Mouse (Mus musculus) hindbrain, embryonic 16.5 days (tissue): ENCODE measurements around the gene Mr1. TPM values are rescaled to one million over a fixed set of nuclear protein-coding genes. Genes with fewer than 3 reads are reported as not detected.

Source experiments
- ATAC-seq: fragments of 200-750 bp; cut with Nextera tagmentation; 2 replicates; pipeline ENCODE4 v1.8.0; 2017; ENCODE audit warnings: moderate TSS enrichment, moderate library complexity
- H3K27ac ChIP-seq: fragments of 300-500 bp; sonication (generic); 2 replicates; pipeline ENCODE4 v1.5.1; 2014; ENCODE audit warnings: low read depth, mild to moderate bottlenecking, control low read depth, low read length, moderate library complexity
- H3K27me3 ChIP-seq: fragments of 300-500 bp; sonication (generic); replicated peaks from 2 replicates; pipeline ENCODE4 v1.6.1; 2014; ENCODE audit warnings: low read length; ENCODE audit not compliant: control insufficient read depth, insufficient read depth
- H3K36me3 ChIP-seq: fragments of 300-500 bp; sonication (generic); 2 replicates; pipeline ENCODE4 v1.6.1; 2014; ENCODE audit warnings: mild to moderate bottlenecking, low read length, moderate library complexity, mixed read lengths; ENCODE audit not compliant: control insufficient read depth, insufficient read depth
- H3K4me1 ChIP-seq: fragments of 300-500 bp; sonication (generic); 2 replicates; pipeline ENCODE4 v1.6.1; 2014; ENCODE audit warnings: low read depth, low read length; ENCODE audit not compliant: control insufficient read depth, insufficient read depth
- H3K4me2 ChIP-seq: fragments of 300-500 bp; sonication (generic); 2 replicates; pipeline ENCODE4 v1.6.1; 2014; ENCODE audit warnings: mild to moderate bottlenecking, low read length, control low read depth, moderate library complexity
- H3K4me3 ChIP-seq: fragments of 300-500 bp; sonication (generic); 2 replicates; pipeline ENCODE4 v1.5.1; 2014; ENCODE audit warnings: mild to moderate bottlenecking, low read length, control low read depth, moderate library complexity
- H3K9ac ChIP-seq: fragments of 300-500 bp; sonication (generic); 2 replicates; pipeline ENCODE4 v1.6.1; 2014; ENCODE audit warnings: low read depth, mild to moderate bottlenecking, control low read depth, low read length, moderate library complexity
- H3K9me3 ChIP-seq: fragments of 300-500 bp; sonication (generic); 2 replicates; pipeline ENCODE4 v1.6.1; 2014; ENCODE audit warnings: mild to moderate bottlenecking, low read length, moderate library complexity; ENCODE audit not compliant: control insufficient read depth
- WGBS: fragments of 180-500 bp; shearing (Covaris S2); extraction: QIAGEN DNeasy Blood & Tissue Kit; methylation state at CpG from one replicate; pipeline ENCODE4 v1.1.7; 2014; 5-methylcytosine and 5-hydroxymethylcytosine counted together
- polyA plus RNA-seq: library from polyadenylated mRNA; unstranded; fragments of >200 nt; fragmentation: Nextera tagmentation; extraction: Ambion mirVana; gene quantifications from 2 replicates; pipeline ENCODE4 v1.2.1, GENCODE M21; 2015

Gene Mr1
- polyA plus RNA-seq, 1 experiment from 2014 or later, result 2.1 TPM

DNA sequence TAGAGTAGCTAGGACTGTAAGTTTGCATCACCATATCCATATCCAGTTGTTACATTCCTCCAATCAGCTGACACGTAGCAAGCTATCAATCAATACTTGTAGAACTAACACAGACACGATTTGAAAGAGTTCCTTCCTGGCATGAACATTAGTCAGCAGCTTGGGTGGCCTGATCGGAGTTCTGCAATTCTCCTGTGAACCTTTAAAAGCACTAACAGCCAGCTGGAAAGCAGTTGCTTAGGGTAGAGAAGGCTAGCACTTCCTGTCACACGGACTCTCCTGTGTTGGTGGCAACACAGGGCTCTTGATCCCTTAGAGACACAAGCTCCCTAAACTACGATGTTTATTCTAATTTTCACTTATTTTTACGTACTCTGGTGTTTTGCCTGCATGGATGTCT is 994 bp downstream of the Mr1 start:
- ATAC-seq, result no peak
- 68% methylated on average over 6 of the region's 6 CpGs for whole genome bisulfite sequencing
- H3K27ac ChIP-seq, result no peak overlapping the region
- no peaks in the 10 kb centered on the region for H3K9me3 ChIP-seq
- no peak overlapping the region for H3K4me3 ChIP-seq
- H3K27me3 ChIP-seq, result no peaks in the 10 kb centered on the region
- no peaks in the 10 kb centered on the region for H3K4me1 ChIP-seq
- no peaks in the 10 kb centered on the region for H3K36me3 ChIP-seq
- H3K4me2 ChIP-seq, result no peak overlapping the region; the same call in 1 of the 2 replicates
- no peak overlapping the region for H3K9ac ChIP-seq

DNA sequence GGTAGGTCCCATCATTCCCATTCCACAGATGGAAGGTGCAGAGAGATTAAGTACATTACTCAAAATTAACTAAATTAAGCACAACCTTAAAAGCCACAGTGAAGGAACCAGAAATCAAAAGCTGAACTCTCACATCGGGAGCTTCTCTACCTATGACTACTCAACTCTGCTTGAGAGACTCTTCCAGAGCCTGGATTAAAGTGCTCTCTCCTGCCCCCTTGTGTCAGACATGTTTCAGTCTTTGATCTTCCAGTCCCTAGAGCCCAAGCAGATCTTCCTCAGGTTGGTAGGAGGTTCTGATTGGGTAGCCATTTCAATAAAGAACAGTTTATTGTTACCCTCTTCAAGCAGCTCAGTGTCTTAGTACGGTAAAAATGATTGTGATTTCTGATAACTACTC is 6.5 kb downstream of the Mr1 start:
- Histone ChIP-seq H3K4me3 (no peak overlapping the region), H3K27ac (no peak overlapping the region), H3K36me3 (no peaks in the 10 kb centered on the region), H3K4me2 (no peak overlapping the region), H3K27me3 (no peaks in the 10 kb centered on the region), H3K4me1 (no peaks in the 10 kb centered on the region), H3K9ac (no peak overlapping the region), H3K9me3 (no peaks in the 10 kb centered on the region)
- no peak for ATAC-seq
- WGBS, result 73% methylated on average over 2 of the region's 2 CpGs

DNA sequence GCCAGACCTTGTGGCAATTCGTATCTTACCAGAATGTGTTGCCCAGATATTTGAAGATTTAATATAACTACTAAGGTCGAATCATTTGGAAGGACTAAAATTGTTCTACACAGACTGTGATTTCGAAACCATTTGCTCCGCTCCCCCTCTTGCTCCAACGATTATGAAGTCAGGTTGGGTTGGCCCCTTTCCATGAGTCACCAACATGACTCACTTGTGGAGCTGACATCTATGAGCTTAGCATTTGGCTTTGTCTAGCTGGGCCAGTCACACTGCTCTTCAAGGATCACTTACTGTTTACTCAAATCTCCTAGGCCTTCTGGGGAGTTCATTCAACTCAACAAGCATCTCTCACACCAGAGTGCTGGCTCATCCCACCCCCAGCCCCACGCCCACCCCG is 7.8 kb downstream of the Mr1 start:
- no peaks in the 10 kb centered on the region for H3K27me3 ChIP-seq
- H3K4me1 ChIP-seq, result no peaks in the 10 kb centered on the region
- H3K36me3 ChIP-seq, result no peaks in the 10 kb centered on the region
- H3K9me3 ChIP-seq, result no peaks in the 10 kb centered on the region
- no peak overlapping the region for H3K4me3 ChIP-seq
- no peak overlapping the region for H3K9ac ChIP-seq
- WGBS, result 93% methylated on average over 7 of the region's 7 CpGs
- no peak overlapping the region for H3K4me2 ChIP-seq
- no peak for ATAC-seq
- no peak overlapping the region for H3K27ac ChIP-seq

GRCm38 (mm10) chr1:155134866-155135265 is 11.7 kb downstream of the Mr1 start:
- Histone ChIP-seq H3K9ac (no peak overlapping the region), H3K9me3 (no peaks in the 10 kb centered on the region), H3K4me2 (no peak overlapping the region), H3K4me1 (no peaks in the 10 kb centered on the region), H3K27ac (no peak overlapping the region), H3K36me3 (no peaks in the 10 kb centered on the region), H3K4me3 (no peak overlapping the region), H3K27me3 (no peaks in the 10 kb centered on the region)
- no peak for ATAC-seq
- 79% methylated on average over 8 of the region's 8 CpGs for WGBS

GRCm38 (mm10) chr1:155127429-155127934 is 19.1 kb downstream of the Mr1 start:
- 84% methylated on average over 5 of the region's 5 CpGs for WGBS
- Histone ChIP-seq H3K4me2 (no peak overlapping the region), H3K9ac (no peak overlapping the region), H3K4me3 (no peak overlapping the region), H3K9me3 (no peaks in the 10 kb centered on the region), H3K27ac (no peak overlapping the region), H3K4me1 (no peaks in the 10 kb centered on the region), H3K36me3 (no peaks in the 10 kb centered on the region), H3K27me3 (no peaks in the 10 kb centered on the region)
- no peak for ATAC-seq

DNA sequence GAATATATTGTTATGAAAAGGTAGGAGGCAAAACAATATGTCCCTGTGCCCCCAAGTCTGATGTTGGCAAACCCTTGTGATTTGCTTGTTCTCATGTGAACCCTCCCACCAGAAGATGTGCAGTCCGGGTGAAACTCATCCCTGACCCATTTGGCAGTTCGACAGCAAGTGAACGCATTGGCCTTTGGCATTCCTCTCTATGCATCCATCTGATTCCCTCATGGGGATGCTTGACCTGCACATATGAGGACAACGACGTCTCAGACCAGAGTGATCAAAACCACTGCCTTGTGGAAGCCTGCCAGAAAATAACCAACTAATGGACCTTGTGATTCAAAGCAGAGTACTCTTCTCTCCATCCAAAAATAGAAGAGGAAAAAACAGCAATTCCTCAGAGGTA is 19.9 kb downstream of the Mr1 start:
- no peak overlapping the region for H3K9ac ChIP-seq
- ATAC-seq, result no peak
- H3K4me1 ChIP-seq, result no peaks in the 10 kb centered on the region
- no peak overlapping the region for H3K27ac ChIP-seq
- no peaks in the 10 kb centered on the region for H3K9me3 ChIP-seq
- no peaks in the 10 kb centered on the region for H3K36me3 ChIP-seq
- WGBS, result 75% methylated on average over 5 of the region's 5 CpGs
- no peak overlapping the region for H3K4me2 ChIP-seq
- no peaks in the 10 kb centered on the region for H3K27me3 ChIP-seq
- H3K4me3 ChIP-seq, result no peak overlapping the region

GRCm38 (mm10) chr1:155124397-155124796 is 22.2 kb downstream of the Mr1 start:
- WGBS, result 95% methylated on average over 5 of the region's 5 CpGs
- H3K4me1 ChIP-seq, result no peaks in the 10 kb centered on the region
- ATAC-seq, result no peak

DNA sequence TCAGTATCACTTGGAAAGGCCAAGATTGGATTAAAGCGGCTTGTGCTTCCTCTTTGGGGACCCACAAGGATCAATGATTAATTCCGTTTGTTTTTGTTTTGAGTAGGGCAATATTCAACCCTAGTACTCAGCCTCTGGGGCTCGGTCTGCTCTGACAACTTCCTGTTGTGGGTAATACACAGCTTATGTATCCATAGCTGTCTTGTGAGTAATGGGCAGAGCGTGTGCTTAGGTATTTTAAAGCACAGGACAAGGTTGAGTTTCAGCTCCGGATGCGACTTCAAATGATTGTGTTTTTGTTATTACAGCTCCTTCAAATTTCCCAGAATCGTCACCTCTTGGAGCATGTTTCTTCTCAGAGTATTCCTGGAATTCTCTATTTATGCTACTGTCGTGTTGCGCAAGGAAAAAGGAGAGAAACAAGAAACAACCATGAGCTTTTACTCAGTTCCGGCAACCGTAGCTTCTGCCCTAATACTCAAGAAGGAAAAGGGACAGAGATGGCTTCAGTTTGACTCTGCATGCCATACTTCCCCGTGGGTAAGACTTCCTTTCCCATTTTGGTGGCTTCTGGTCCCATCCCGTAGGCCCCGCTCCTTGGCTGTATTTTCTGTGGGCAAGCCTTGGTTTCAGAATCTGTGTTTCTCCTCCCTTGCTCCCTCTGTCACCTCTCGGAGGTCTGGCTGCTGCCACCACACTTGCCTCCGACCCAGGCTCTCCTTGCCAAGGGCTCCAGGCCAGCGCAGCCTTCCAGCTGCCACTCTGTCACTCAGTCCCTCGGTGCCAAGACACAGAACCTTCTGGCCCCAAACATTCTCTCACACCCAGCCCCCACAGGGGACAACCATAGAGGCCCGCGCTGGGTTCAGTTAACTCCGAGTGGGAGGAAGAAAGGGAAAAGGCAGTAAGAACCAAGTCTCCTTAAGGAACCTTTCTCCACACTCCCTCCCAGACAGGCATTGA is 24.4 kb downstream of the Mr1 start:
- Histone ChIP-seq H3K9me3 (no peaks in the 10 kb centered on the region), H3K27me3 (no peaks in the 10 kb centered on the region), H3K4me1 (no peaks in the 10 kb centered on the region), H3K9ac (no peak overlapping the region), H3K4me2 (no peak overlapping the region), H3K36me3 (no peaks in the 10 kb centered on the region), H3K4me3 (no peak overlapping the region), H3K27ac (no peak overlapping the region)
- 77% methylated on average over 21 of the region's 21 CpGs for WGBS
- peak; percentile 92 for ATAC-seq

More at GRCm38 (mm10) chr1:155124397-155124796, 22.2 kb downstream of the Mr1 start:
- Histone ChIP-seq H3K36me3 (no peaks in the 10 kb centered on the region), H3K9me3 (no peaks in the 10 kb centered on the region), H3K27ac (no peak overlapping the region), H3K4me3 (no peak overlapping the region), H3K4me2 (no peak overlapping the region), H3K27me3 (no peaks in the 10 kb centered on the region), H3K9ac (no peak overlapping the region)

GRCm38 (mm10) chr1:155119719-155120118 is 26.9 kb downstream of the Mr1 start:
- H3K4me2 ChIP-seq, result no peak overlapping the region
- H3K27me3 ChIP-seq, result no peaks in the 10 kb centered on the region
- ATAC-seq, result no peak
- no peak overlapping the region for H3K27ac ChIP-seq
- no peak overlapping the region for H3K4me3 ChIP-seq
- H3K9me3 ChIP-seq, result no peaks in the 10 kb centered on the region
- no peaks in the 10 kb centered on the region for H3K4me1 ChIP-seq
- no peak overlapping the region for H3K9ac ChIP-seq
- 82% methylated on average over 1 of the region's 1 CpGs for WGBS
- no peaks in the 10 kb centered on the region for H3K36me3 ChIP-seq
